Mouse (Mus musculus): ENCODE measurements around the gene Copg1.

Gene Copg1

DNA sequence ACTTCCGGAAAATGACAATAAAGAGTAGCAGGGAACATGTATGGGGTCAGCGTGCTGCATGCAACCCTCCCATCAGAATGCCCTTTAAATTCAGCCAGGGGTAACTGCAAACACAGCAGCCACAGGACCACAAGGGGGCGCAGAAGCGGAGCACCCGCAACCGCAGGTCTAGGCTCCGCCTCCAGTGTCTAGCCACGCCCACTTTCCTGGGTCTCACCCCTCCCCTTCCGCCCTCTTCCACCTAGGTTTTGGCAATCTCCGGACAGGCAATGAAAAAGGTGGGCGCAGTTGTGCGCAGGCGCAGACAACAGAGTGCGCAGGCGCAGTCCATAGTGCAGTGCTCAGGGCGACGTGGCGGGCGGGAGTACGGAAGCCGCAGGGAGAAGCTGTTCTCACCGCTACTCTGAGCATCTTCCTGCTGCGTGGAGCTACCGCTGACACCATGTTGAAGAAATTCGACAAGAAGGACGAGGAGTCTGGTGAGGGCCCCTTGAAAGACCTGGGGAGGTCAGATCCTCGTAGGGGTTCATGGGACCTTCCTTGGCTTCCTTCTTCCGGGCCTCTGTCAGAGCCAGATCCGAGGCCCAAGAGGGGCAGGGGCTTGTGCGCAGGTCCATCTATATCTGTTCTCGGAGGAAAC, at the start of gene Copg1:
Gene Copg1 (plus strand): TSS at position 221 of the 640 bp plus-strand sequence.
- DNase-seq = peak; percentile 99

DNA sequence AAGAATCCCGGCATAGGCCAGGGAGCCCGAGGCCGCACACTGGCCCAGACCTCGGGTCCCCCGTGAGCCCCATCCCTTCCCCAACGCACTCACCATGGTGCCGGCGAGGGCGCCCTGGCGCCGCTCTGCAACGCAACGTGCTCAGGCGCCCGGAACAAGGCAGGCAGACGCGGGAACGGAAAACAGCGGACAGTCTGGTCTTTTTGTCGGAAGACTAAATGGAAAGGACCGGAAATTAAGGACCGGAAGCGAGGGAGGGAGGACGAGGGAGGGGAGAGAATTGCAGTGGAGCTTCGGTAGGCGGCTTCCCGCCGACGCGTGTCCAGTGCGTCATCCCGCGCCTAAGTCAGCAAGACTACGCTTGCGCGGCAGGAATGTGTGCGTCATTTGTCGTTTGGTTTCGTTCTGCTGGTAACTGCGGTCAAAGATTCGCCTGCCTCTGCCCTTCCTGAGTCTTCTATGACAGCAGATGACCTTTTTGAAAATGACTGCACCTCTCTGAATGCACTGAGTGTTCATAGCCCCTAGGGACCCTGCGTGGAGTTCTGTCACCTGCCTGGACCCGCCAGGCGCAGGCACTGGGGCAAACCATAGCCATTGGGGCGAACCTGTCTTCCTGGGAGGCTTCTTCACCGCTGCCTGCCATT, 48.9 kb upstream of the Copg1 start, which contains the start of gene Isy1:
Gene Isy1 (minus strand): TSS at position 248 of the 647 bp plus-strand sequence.
- peak; percentile 97 for DNase-seq

DNA sequence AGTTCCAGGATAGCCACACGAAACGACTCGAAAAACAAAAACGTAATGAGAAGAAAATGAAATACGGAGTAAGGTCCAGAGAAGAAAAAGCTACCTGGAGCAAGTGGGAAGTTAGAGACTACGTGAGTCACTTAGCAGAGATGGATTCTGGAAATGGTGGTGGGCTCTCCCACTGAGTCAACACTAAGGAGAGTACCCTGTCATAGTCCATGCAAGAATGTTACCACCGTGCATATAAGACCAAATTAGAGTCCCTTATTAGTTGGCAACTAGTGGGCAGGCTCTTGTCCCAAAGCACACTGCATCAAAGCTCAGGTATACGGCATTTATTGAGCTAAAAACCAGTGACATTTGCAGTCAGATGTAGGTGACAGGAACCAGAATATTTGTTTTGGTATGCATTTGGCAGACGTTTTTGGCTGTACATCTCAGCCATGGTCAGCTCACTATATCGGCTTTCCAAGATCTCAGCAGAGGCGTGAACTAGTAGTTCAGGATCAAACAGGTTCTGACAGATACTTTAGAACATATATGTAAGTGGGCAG, 47.7 kb upstream of the Copg1 start:
- no peak for DNase-seq

DNA sequence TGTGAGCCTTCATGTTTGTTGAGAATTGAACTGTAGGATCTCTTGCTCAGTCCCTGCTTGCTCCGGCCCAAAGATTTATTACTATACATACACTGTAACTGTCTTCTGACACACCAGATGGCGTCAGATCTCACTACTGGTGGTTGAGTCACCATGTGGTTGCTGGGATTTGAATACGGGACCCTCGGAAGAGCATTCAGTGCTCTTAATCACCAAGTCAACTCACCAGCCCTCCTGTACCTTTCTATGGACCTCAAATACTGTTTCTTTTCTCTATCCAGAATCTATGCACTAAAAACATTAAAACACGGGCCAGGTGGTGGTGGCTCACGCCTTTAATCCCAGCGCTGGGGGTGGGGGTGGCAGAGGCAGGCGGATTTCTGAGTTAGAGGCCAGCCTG, 46.0 kb upstream of the Copg1 start:
- DNase-seq = peak; percentile 11

DNA sequence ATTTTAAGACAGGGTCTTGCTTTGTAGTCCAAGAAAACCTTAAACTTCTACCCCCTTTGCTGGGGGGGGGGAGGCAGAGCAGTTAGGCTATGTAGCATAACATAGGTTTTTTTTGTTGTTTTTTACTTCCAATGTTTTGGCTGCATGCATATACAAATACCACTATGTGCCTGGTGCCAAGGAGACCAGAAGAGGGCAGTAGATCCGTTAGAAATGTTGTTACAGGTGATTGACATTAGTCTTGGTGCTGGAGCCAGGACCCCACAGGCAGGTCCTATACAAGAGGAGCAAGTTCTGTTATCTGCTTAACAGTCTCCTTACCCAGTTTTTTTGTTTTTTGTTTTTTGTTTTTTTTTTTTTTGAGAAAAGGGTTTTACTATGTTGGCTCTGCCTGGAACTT, 45.4 kb upstream of the Copg1 start:
- DNase-seq = peak; percentile 44

DNA sequence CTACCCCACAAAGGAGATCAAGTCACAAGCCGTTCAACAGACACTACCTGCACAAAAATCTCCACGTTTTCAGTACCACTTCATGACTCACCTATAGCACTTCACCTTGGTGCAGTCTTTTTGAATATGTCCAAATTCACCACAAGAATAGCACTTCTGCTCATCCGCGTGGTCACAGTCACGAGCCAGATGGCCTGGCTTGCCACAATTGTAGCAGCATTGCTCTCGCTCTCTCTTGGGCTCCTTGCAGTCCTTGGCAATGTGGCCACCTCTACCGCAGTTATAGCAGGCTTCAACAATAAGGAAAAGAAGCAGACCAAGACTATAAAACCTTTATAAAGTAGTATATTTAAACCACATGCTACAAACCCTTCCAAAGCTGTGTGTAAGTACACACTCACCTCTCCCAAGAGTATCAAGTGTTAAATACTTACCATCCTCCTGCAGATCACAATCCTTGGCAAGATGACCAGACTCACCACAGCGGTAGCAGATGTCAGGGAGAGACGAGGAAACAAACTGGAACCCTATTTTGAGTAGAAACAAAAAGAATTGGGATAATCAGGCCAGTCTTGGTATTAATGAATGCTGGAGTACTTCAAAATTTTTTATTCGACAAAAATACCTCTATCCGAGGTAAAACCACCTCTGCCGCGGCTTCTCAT, 42.5 kb upstream of the Copg1 start:
- DNase-seq = no peak

DNA sequence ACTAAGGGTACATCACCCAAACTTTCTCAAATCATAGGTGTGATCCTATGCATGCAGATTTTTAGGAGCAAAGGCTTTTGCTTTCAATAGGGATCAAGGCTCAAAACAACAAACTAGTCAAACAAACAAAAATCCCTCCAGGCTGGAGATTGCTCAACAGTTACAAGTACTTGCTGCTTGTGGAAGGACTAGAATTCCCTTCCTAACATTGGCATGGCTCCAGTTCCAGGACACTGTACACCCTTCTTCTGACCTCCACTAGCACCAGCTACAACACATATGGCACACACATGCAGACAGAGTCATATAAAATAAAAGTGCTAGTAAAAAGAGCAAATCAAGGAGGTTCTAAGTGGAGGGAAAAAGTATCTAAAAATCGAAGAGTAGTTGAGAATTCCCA, 40.8 kb upstream of the Copg1 start:
- DNase-seq = no peak

DNA sequence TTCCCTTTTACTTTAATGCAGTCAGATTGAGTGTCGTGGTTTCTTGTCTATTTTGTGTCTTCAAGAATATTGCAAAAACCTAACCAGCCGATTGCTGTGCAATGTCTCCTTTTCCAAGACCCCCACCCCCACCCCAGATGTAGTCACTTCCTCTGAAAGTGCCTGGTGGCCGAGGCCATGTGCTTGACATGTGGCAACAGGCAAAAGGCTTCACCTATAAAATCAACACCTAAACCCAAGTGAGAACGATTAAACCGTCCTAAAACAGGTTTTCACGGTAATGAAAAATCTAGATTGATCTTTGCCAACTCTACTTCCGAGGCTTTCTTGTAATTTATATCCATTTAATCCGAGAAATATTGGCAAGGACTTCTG, 37.8 kb upstream of the Copg1 start:
- peak; percentile 66 for DNase-seq

DNA sequence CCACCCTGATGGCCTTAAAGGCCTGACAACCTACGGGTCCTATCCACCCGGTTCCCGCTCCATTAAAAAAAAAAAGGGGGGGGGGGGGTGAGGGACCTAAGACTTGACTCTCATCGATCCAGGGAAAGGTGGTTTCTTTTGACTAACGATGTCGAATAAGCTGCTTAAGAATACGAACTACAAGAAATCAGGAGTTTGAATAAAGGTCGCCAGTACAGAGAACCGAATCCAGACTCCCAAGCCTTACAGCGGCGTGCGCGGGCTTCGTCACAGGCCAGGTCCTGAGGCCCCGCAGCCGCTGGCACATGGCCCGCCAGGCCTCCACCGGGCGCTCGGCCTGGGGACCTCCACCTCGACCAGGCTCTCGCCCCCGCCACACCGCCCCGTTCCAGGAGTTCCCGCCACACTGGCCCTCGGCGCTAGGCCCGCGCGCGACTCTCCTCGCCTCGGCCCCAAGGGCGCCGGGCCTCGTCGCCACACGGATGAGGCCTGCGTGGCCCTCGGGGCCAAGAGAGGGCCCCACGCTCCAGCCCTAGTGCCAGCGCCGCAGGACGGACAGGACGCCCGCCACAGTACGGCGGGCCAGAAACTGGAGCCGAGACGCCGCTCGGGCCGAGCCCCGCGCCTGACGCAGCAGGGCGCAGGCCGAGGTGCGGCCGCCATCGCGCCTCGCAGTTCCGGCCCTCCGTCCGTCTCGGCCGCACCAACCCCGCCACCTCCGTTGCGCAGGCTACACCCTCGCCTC, 37.3 kb upstream of the Copg1 start:
- DNase-seq = peak; percentile 61

DNA sequence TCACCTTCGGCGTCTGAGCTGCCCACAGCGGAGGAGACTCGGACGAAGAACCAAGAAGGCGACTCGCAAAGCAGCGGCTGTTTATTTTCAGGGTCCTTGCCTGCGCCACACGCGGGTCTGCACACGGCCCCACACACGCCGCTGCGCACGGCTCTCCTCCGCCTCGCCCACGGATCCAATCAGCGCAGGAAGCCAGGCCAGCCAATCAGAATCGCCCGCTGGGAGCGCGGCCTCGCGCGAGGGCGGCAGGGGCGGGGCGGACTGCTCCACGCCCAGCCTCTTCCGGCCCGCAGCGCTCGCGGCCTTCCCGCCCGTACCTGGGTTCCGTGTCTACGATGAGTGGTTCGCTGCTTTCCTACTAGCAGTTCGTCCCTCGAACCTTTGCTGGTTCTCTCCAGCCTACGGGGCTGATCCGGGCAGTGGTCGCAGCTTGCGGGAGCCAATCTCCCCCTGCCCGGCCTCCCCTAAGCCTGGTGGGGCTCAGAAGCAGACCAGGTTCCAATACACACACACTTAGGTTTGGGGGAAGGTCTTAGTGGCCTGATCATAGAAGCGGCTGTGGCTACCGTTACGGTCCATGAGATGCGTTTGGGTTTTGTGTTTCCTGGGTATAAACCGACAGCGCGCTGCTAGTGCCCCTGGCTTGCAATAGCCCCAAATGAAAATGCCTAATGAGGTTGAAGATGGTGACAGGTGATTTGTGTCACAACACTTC, 36.6 kb upstream of the Copg1 start, which contains the start of gene Cnbp:
Gene Cnbp (minus strand): TSS at position 207 of the 715 bp plus-strand sequence.
- peak; percentile 98 for DNase-seq

DNA sequence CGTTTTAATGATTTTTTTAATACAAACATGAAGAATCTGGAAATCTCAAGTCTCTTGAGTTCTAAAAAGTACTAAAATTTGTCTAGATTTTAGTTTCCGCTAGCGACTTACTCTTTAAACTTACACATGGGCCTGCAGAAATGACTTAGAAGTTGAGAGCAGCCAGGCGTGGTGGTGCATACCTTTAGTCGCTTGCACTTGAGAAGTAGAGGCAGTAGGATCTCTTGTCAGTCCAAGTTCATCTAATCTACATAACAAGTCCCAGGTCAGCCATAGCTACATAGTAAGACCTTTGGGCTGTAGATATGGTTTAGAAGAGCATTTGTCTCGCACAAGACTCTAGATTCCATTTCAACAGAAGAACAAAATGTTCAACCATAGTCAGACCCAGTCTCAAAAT, 35.7 kb upstream of the Copg1 start:
- no peak for DNase-seq

DNA sequence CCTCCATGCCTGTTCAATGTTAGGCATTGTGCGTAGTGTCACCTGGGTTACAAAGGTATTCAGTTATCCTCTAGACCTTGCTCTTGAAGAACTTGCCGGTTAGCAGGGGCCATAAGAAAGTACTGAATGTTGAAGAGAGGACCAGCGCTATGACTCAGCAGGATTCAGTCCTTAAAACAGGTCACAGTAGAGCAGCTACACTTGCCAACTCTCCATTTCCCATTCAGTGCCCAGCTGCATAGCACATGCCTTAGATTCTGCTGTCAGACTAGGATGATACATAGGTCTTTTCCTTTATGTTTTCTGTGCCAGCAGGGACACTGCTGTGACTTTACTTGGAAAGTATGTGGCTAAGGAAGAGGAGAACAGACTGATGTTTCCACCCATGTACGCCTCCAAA, 34.2 kb upstream of the Copg1 start:
- no peak for DNase-seq

DNA sequence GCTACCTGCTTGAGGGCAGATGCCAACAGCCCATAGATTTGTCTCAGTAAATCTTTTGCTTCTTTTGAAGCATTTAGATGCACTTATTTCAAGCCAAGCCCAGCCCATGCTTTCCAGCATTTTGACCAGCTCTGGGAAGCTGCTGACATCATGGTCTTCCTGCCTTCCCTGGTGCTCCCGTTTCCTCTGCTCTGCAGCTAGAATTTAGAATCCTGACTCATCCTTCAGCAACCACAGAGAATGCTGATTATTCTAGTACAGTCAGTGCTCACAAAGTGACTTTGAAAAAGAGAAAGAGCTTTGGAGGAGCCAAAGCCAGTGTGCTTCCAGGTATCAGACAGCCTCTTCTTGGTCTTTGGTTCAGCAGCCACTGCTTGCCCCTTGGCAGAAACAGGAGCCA, 30.5 kb upstream of the Copg1 start:
- no peak for DNase-seq

DNA sequence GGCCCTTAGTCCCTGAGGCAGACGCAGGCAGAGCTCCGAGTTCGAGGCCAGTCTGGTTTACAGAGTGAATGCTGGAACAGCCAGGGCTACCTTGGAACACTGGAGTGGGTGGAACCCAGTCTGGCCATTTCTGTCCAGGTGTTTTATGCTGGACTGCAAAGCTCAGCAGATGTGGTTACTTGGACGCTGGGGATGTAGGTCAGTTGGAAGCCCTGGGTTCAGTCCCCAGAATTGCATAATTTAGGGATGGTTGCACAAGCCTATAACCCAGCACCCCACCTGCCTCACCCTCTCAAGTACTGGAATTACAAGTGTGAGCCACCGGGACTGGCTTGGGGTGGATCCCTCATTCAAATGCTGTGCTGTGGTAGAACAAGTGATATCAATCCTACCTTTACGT, 21.4 kb upstream of the Copg1 start:
- no peak for DNase-seq

DNA sequence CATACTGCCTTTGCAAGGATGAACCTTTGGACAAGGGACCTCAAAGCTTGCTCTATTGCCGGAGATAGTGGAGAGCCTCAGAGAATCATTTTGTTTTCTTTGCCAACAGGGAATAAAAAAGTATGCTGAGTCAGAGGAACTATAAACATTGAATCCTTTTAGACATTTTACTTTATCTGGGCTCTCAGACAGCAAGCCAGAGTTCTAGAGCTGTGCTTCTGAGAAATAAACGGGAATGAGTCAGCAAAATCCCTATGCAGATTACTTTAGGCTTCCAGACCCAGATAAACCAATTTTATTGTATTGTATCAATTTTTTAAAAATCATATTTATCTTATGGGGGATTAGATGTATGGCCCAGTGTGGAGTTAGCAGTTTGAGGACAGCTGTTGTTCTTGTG, 20.4 kb upstream of the Copg1 start:
- no peak for DNase-seq

DNA sequence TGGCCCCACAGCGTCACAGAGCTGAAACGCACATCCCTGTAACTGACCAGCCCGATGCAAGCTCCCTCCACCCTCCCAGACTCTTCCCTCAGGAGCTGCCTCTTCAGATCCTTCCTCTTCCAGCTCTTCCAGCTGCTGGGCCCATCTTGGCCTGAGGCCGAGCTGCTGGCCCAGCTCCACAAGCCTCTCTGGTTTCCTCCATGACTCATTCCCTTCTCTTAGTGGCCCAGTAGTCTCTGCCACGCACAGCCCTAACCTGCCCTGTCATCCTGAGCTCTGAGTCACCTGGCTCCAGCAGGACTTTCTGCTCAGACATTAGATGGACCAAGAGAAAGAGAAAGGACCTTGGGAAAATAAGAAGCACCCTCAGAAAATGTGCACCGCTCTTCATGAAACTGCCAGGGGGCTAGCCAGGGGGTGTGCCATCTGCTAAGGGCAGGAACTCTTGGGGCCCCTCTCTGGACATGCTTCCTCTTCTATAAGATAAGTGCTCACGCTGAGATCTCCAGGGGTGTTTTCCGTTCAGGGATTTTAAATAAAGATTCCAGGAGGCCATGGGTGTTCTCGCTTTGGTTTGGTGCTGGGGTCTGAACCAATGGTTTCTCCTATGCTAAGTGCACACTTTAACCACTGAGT, 18.6 kb upstream of the Copg1 start:
- no peak for DNase-seq

DNA sequence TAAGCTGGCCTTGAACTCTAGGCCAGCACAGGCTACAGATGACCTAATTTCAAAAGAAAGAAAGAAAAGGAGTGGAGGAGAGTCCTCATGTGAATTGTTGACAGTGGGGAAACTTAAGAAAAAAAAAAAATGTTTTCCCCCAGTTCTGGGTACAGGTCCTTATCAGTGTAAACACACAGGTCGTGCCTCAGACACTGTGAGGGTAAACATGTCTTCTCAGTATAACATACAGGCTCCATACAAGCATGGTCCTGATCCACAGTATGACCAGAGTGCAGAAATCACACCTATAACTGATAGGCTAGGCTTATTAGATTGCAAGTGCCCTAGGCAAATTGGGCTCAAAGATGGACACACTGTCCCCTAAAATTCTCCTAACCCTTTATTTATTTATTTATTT, 17.2 kb upstream of the Copg1 start:
- no peak for DNase-seq

DNA sequence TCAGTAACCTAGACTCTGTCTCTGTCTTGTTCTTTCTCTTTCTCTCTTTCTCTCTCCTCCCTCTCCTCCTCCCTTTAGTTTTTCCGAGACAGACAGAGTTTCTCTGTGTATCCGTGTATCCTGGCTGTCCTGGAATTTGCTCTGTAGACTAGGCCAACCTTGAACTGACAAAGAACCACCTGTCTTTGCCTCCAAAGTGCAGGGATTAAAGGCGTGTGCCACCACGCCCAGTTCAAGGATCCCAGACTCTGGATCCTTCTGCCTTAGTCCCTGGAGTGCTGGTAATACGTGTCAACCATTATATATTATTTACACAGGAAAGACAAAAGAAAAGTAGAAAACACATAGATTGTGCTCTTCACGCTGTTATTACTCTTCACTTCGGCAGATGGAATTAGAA, 16.4 kb upstream of the Copg1 start:
- no peak for DNase-seq

DNA sequence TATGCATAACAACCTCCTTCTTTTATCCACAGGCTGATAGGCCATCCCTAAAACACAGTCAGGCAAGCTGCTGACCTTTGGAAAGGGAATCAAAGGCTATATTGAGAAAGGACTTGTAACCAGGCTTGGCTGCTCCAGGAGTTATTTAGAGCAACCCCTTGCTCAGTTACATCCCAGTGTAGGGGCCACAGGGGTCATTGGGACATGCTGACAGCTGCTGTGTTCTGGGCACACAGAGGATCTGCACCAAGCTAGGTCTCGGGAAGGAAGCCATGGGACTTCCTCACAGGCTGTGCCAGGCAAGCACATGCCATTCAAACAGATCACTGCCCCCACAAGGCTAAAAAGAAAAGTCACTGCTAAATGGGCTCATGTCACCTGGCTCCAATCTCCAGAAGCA, 14.5 kb upstream of the Copg1 start:
- DNase-seq = no peak

DNA sequence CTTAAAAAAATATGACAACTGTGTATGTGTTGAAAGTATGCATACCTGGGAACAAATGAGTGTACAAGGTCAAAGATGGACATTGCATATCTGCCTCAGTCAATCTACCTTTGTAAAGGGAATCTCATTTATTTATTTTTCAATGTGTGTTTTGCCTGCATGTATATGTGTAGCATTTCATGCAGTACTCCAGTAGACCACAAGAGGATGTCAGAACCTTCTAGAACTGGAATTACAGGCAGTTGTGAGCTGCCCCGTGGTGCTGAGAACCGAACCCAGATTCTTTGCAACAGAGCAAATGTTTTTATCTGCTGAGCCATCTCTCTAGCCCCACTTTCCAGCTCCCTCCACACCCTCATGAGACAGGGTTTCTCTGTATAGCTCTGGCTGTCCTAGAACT, 13.7 kb upstream of the Copg1 start:
- no peak for DNase-seq

DNA sequence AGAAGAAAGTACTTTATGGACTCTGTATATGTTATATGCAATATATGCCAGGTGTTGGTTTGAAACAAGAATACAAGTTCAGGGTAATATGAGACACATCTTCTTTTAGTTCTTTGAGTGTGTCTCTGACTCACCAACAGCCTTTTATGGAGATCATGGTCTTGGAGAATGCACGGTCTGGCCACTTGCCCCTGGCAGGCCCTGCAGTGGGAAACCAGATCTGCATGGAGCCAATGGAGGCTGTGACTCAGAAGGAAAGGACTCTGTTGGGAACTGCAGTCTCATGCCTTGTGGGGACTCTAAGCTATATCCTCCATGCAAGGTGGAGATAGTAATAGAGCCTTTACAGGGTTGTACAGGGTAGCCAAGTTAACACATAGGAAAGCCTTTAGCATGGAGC, 12.5 kb upstream of the Copg1 start:
- DNase-seq = no peak

DNA sequence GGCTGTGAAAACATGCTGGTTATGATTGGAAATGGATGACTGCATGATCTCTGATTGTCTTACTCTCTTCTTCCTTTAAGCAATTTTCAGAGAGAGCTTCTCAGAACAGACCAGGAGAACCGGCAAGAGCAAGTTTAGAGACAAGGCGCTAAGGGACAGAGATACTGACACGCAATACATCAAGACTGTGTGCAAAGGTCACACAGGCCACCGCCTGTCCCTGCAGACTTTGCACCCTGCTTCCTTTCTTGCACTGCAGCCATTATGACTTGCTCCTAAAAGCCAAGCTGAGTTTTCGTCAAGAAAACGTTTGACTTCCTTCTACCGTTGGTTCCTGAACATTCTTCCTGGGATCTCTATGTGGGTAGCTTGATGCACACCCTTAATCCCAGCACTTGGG, 12.1 kb upstream of the Copg1 start:
- DNase-seq = no peak
